Mouse (Mus musculus): ENCODE measurements around the gene Wfs1.
"Not testable (repeated sequence)": the region's sequence is repeated elsewhere in the genome, so short reads cannot be mapped to it uniquely, and the experiment has no call there.

The Wfs1 gene

GRCm38 (mm10) chr5:36988124-36988780 lies 753 bp downstream of the Wfs1 start:
- in situ Hi-C loops (cut with MboI), result no loop called here

- in situ Hi-C loops (cut with MboI), result no loop called here
Measured at GRCm38 (mm10) chr5:36986617-36987016, 2.4 kb downstream of the Wfs1 start.

DNA sequence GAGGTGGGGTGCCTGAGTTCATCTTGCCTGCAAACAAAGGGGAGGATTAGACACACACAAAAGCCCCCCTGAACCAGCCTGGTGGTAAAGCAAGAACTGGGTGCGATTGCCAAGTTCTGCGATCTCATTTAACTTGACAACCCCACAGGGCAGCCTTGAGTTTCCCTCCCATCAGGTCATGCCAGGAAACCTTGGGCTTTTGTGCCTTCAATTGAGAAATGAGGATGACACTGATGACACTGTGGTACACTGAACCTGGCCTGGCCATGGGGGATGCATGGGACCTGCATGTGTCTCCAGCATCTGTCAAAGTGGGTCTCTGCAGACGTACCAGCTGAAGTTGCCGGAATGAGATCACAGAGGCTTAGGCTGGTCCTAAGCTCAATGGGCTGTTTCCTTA lies 6.7 kb downstream of the Wfs1 start:
- in situ Hi-C loops (cut with MboI), result no loop called here

DNA sequence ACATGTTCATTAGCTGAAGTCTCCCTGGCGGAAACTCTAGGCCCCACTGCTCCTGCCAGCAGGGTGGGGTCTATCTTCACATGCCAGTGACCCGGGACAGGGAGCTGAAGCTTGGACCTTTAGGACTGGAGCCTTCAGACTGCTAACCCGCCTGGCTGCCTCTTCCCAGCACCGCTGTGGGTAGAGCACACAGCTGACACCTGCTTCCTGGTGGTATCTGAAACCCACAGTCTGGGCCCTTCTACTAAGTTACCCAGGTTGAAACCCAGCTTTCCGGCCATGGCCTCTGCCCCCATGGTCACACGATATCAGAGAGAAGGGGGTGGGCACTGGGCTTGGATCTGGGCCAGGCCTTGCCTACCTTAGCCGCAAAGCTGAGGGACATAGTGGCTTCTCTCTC lies 9.4 kb downstream of the Wfs1 start:
- in situ Hi-C loops (cut with MboI), result no loop called here

GRCm38 (mm10) chr5:36979001-36979400 lies 10.0 kb downstream of the Wfs1 start:
- in situ Hi-C loops (cut with MboI), result no loop called here

- in situ Hi-C loops (cut with MboI), result no loop called here
Measured at GRCm38 (mm10) chr5:36977809-36978208, 11.2 kb downstream of the Wfs1 start.

- in situ Hi-C loops (cut with MboI), result no loop called here
Measured at GRCm38 (mm10) chr5:36975336-36975735, 13.7 kb downstream of the Wfs1 start.

GRCm38 (mm10) chr5:36971587-36971986 lies 17.4 kb downstream of the Wfs1 start:
- in situ Hi-C loops (cut with MboI), result no loop called here

- in situ Hi-C loops (cut with MboI), result no loop called here
Measured at GRCm38 (mm10) chr5:36960501-36960900, 28.5 kb downstream of the Wfs1 start.

DNA sequence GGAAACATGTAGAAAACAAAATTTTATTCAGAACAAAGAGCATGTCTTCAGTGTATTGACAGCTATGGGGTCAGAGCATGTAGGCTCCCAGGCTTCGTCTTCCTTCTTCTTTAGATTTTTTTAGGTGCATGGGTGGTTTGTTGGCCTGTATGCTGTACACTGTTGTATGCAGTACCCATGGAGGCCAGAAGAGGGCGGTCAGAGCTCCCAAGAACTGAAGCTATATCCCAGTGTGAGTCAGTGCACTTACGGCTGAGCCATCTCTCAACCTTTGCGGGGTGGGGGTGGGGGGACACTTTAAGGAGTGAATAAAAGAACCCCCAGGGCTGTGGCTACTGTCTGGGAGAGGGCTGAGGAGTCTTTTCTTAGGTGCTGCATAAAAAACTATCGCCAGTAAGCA lies 30.2 kb downstream of the Wfs1 start:
- in situ Hi-C loops (cut with MboI), result no loop called here

- in situ Hi-C loops (cut with MboI), result no loop called here
Measured at GRCm38 (mm10) chr5:36955366-36955765, 33.6 kb downstream of the Wfs1 start.

- in situ Hi-C loops (cut with MboI), result no loop called here
Measured at GRCm38 (mm10) chr5:36952311-36952710, 36.7 kb downstream of the Wfs1 start.

GRCm38 (mm10) chr5:36950871-36951270 lies 38.1 kb downstream of the Wfs1 start:
- in situ Hi-C loops (cut with MboI), result no loop called here

GRCm38 (mm10) chr5:36948831-36949230 lies 40.2 kb downstream of the Wfs1 start:
- in situ Hi-C loops (cut with MboI), result no loop called here

DNA sequence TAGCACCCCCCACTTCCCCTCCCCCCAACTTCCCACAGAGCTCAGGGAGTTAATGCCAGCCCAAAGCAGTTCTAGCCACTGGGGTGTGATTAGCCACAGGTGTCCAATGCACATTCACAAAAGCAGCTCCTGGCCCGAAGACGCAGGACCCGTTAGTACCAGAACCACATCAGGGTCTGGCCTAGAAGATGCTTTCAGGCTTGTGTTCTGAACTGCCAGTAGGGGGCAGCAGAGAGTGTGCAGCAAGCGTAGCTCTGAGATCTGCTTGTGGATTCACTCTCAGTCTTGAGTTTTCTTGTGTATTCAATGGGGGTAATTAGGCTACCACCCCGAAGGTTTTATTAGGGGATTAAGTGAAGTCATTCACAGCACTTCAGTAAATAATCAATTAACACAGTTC lies 42.6 kb downstream of the Wfs1 start:
- in situ Hi-C loops (cut with MboI), result no loop called here

DNA sequence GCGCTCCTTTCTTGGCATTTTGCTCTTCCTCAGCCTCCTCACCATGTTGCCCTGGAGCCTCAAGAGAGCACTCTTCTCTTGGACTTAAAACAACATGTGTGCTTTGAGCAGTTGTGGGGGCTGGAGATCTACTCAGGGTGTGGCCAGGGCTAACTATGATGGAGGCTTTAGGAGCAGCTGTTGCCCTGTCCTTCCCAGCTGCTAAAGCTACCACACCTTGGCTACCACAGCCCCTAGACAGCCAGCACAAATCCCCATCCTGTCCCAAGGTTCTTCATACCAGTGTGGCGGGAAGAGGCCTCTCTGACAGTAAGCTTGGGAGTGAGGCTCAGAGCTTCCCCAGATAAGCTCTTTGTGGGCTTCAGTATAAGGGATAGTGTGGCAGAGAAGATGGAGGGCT lies 43.3 kb downstream of the Wfs1 start:
- in situ Hi-C loops (cut with MboI), result no loop called here

DNA sequence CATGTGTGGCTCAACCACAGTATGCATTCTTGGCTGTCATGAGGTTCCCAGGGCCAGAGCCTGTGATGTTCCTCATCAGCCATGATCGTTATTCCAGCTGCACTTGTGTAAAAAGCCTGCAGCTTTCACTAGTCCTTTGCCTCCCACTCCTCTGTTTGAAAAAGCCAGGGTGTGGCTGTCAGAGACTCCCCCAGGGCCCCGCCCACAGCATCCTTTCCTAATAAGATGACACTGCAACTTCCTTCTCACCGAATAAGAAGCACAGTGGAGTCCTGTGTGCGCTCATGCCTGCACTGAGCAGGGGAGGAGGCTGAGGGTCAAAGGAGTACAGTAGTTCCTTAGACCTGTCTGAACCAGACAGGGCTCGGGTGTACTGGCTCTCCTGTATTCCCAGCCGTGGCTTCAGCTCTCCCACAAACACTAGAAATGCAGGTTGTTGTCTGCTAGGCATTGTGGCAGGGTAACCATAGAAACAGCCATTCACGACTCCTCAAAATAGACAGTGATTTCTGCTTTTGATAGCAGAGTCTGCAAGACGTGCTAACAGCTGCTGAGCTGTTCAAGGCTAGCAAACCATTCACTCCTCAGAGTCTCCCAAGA lies 43.8 kb downstream of the Wfs1 start:
- in situ Hi-C loops (cut with MboI), result no loop called here

GRCm38 (mm10) chr5:36944552-36944951 lies 44.5 kb downstream of the Wfs1 start:
- in situ Hi-C loops (cut with MboI), result no loop called here

GRCm38 (mm10) chr5:36942446-36942845 lies 46.6 kb downstream of the Wfs1 start:
- in situ Hi-C loops (cut with MboI), result no loop called here

DNA sequence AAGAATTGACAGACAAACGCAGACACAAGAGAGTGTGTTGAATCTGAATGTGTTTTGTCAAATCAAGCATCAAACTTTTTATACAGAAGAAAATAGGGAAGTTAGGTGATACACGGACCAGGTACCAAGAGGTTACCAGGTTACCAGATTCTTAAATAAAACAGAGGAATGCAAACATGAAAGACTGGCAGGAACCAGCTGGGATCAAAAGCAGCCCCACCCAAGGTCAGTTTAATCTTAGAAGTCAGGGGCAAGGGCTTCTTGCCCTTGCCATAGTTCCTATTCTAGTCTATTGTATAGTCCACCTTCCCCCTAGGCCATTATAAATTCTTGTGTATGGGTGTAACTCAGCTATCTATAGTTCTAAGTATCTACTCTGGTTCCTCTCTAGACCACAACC lies 50.0 kb downstream of the Wfs1 start:
- in situ Hi-C loops (cut with MboI), result not testable (repeated sequence)

DNA sequence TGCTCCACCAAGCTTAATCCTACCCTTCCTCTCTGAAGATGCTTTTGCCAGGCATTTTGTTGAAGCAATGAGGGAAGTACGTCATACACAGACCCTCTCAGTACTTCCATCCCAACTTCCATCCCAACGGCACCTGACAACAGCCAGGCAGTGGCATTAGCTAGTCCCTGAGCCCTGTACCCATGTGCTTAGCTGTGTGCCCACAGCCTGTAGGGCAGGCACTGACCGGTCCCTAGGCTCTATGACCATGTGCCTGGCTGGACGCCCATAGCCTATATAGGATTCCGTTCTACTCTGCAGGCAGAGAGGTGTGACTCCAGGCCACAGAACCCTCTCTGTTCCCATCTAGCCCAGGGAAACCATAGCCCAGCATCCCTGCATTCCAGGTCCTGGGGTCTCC lies 51.0 kb downstream of the Wfs1 start:
- in situ Hi-C loops (cut with MboI), result no loop called here

DNA sequence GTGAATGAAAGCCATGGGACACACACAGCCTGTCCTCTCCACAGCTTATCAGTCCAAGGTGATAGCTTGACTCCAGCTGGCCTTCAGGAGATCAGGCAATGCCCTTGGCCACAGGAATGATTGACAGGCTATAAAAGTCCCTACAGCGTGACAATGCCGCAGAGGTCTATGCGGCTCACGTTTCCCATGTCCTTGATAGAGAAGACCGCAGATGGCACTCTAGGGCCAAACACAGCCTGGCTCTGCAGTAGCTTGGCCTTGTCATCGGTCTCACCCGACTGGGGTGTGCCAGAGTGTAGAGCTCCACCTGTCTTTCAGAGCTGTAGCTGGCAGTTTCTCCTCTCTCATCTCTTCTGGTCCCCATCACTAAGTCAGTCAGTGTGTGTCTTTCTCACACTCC lies 52.5 kb downstream of the Wfs1 start:
- in situ Hi-C loops (cut with MboI), result no loop called here

DNA sequence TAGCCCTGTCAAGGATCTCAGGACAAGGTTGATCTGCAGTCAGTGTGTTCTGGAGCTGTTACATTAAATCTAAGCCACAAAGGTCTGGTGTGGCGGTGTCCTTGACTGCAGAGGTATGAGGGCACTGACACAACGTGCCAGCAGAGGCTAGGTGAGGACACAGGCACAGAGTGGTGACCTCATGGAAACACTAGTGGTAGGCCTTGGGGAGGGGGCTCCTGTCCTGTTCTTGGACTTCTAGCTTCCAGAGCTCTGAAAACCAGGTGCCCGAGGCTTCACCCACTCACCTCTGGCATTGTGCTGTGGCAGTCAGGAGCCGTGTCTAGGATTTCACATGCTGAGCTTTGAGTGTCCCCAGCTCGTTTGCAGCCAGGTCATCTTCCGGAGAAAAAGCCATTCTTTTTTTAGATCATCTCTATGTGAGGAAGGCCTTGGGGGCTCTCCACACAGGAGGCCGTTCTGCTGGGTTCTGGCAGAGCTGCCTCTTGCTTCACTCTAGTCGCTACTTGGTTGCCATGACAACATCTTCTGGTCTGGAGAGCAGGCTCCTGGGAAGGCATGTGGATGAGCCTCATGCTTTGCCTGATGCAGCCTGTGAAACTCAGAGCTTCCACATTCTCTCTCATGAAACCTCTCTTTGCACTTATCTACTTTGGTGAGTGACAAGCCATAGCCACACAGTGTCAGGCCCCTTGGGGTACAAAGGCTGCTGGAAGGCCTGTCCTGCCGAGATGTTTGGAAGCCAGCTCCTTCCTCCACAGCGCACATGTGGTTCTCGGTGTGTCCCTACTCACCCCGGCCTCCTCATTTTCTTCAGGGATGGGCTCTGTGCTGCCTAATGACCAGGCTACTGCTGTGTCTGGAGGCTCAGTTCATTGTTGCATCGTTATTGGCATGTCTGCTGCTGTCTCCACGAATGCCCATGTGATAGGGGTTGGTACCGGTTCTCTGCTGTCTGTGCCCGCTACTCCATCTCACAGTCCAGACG lies 53.2 kb downstream of the Wfs1 start:
- in situ Hi-C loops (cut with MboI), result no loop called here
